Mouse (Mus musculus): ENCODE data around the gene Ofd1. TPM values are rescaled to one million over a fixed set of nuclear protein-coding genes. Genes with fewer than 3 reads are reported as not detected.

The Ofd1 gene
- polyA plus RNA-seq, 1 experiment from 2014 or later = 9.3 TPM

- no peak overlapping the region for H3K9ac ChIP-seq
- peaks cover 12% of the 10 kb centered on the region; the same call in 1 of the 2 replicates for H3K36me3 ChIP-seq (replicated peaks)
- peaks cover 6% of the 10 kb centered on the region; the same call in 1 of the 2 replicates for H3K4me1 ChIP-seq
- no peak overlapping the region for H3K27ac ChIP-seq
- H3K9me3 ChIP-seq = no peaks in the 10 kb centered on the region
- peaks cover 14% of the 10 kb centered on the region; the same call in 1 of the 2 replicates for H3K27me3 ChIP-seq
- no peak overlapping the region for H3K4me3 ChIP-seq (replicated peaks)
- no peak for ATAC-seq (ENCODE audit: low FRiP score)
- WGBS = 97% methylated on average over 3 of the region's 3 CpGs
- H3K4me2 ChIP-seq = no peak overlapping the region
Measured at GRCm38 (mm10) chrX:166356276-166356675, 84.2 kb downstream of the Ofd1 start.

GRCm38 (mm10) chrX:166354913-166355312 is 85.6 kb downstream of the Ofd1 start:
- no peaks in the 10 kb centered on the region for H3K9me3 ChIP-seq
- peaks cover 6% of the 10 kb centered on the region; the same call in 1 of the 2 replicates for H3K4me1 ChIP-seq
- WGBS = 81% methylated on average over 1 of the region's 1 CpGs
- H3K36me3 ChIP-seq (replicated peaks) = peaks cover 12% of the 10 kb centered on the region; the same call in 1 of the 2 replicates
- no peak for ATAC-seq (ENCODE audit: low FRiP score)
- H3K27me3 ChIP-seq = peaks cover 12% of the 10 kb centered on the region; the same call in 1 of the 2 replicates
- H3K9ac ChIP-seq = no peak overlapping the region
- no peak overlapping the region for H3K4me2 ChIP-seq
- H3K27ac ChIP-seq = no peak overlapping the region
- H3K4me3 ChIP-seq (replicated peaks) = no peak overlapping the region

- Histone ChIP-seq H3K27me3 (peaks cover 17% of the 10 kb centered on the region; the same call in 1 of the 2 replicates), H3K9me3 (no peaks in the 10 kb centered on the region), H3K4me2 (no peak overlapping the region), H3K36me3 (replicated peaks) (peaks cover 4% of the 10 kb centered on the region; the same call in 1 of the 2 replicates), H3K4me1 (peaks cover 13% of the 10 kb centered on the region), H3K9ac (no peak overlapping the region), H3K27ac (no peak overlapping the region), H3K4me3 (replicated peaks) (no peak overlapping the region)
- WGBS = 78% methylated on average over 2 of the region's 2 CpGs
- ATAC-seq (ENCODE audit: low FRiP score) = no peak
Measured at GRCm38 (mm10) chrX:166353412-166353811, 87.1 kb downstream of the Ofd1 start.

GRCm38 (mm10) chrX:166351790-166352189 is 88.7 kb downstream of the Ofd1 start:
- Histone ChIP-seq H3K4me3 (replicated peaks) (no peak overlapping the region), H3K36me3 (replicated peaks) (no peaks in the 10 kb centered on the region), H3K9me3 (no peaks in the 10 kb centered on the region), H3K4me1 (peaks cover 13% of the 10 kb centered on the region), H3K9ac (no peak overlapping the region), H3K27me3 (peaks cover 13% of the 10 kb centered on the region; the same call in 1 of the 2 replicates), H3K4me2 (no peak overlapping the region), H3K27ac (no peak overlapping the region)
- ATAC-seq (ENCODE audit: low FRiP score) = peak; percentile 74
- 26% methylated on average over 6 of the region's 6 CpGs for WGBS

- H3K9me3 ChIP-seq = no peaks in the 10 kb centered on the region
- H3K4me1 ChIP-seq = peaks cover 13% of the 10 kb centered on the region
- H3K36me3 ChIP-seq (replicated peaks) = no peaks in the 10 kb centered on the region
- H3K27ac ChIP-seq = 0 out of 2 replicates have a peak overlapping the region, but pooled peaks have one; percentile 36
- WGBS = 65% methylated on average over 4 of the region's 4 CpGs
- peak overlapping the region; percentile 43 for H3K4me3 ChIP-seq (replicated peaks)
- H3K9ac ChIP-seq = no peak overlapping the region
- no peak for ATAC-seq (ENCODE audit: low FRiP score)
- H3K4me2 ChIP-seq = peak overlapping the region; percentile 51
- peaks cover 6% of the 10 kb centered on the region; the same call in 1 of the 2 replicates for H3K27me3 ChIP-seq
Measured at GRCm38 (mm10) chrX:166348634-166349033, 91.9 kb downstream of the Ofd1 start.

GRCm38 (mm10) chrX:166348086-166348485 is 92.4 kb downstream of the Ofd1 start:
- no peaks in the 10 kb centered on the region for H3K9me3 ChIP-seq
- peak overlapping the region; percentile 73; the same call in 1 of the 2 replicates for H3K27ac ChIP-seq
- H3K9ac ChIP-seq = peak overlapping the region; percentile 45; the same call in 1 of the 2 replicates
- H3K27me3 ChIP-seq = peaks cover 6% of the 10 kb centered on the region; the same call in 1 of the 2 replicates
- no peak for ATAC-seq (ENCODE audit: low FRiP score)
- H3K4me1 ChIP-seq = peaks cover 16% of the 10 kb centered on the region
- peak overlapping the region; percentile 43 for H3K4me3 ChIP-seq (replicated peaks)
- WGBS = 39% methylated on average over 6 of the region's 6 CpGs
- no peaks in the 10 kb centered on the region for H3K36me3 ChIP-seq (replicated peaks)
- peak overlapping the region; percentile 51 for H3K4me2 ChIP-seq

- peak; percentile 94 for ATAC-seq (ENCODE audit: low FRiP score)
- Histone ChIP-seq H3K36me3 (replicated peaks) (no peaks in the 10 kb centered on the region), H3K4me2 (peak overlapping the region; percentile 39), H3K9me3 (no peaks in the 10 kb centered on the region), H3K9ac (peak overlapping the region; percentile 50), H3K27ac (peak overlapping the region; percentile 92), H3K27me3 (peaks cover 11% of the 10 kb centered on the region), H3K4me3 (replicated peaks) (peak overlapping the region; percentile 43), H3K4me1 (peaks cover 6% of the 10 kb centered on the region)
- 25% methylated on average over 10 of the region's 10 CpGs for WGBS
Measured at GRCm38 (mm10) chrX:166344228-166345015, 96.1 kb downstream of the Ofd1 start.

GRCm38 (mm10) chrX:166341795-166342194 is 98.7 kb downstream of the Ofd1 start:
- H3K4me3 ChIP-seq (replicated peaks) = no peak overlapping the region
- H3K4me1 ChIP-seq = peaks cover 3% of the 10 kb centered on the region; the same call in 1 of the 2 replicates
- H3K36me3 ChIP-seq (replicated peaks) = no peaks in the 10 kb centered on the region
- no peak for ATAC-seq (ENCODE audit: low FRiP score)
- peaks cover 13% of the 10 kb centered on the region for H3K27me3 ChIP-seq
- no peaks in the 10 kb centered on the region for H3K9me3 ChIP-seq
- H3K9ac ChIP-seq = no peak overlapping the region
- 90% methylated on average over 6 of the region's 6 CpGs for WGBS
- no peak overlapping the region for H3K27ac ChIP-seq
- no peak overlapping the region for H3K4me2 ChIP-seq

Other genes starting within 250 kb of the Ofd1 start
- gene Gpm6b, start 201.8 kb downstream of the Ofd1 start, polyA plus RNA-seq (2016; fragmentation: Nextera tagmentation; extraction: Ambion mirVana) = 226 and 253 TPM in 2 replicates
- 45.1 and 49.2 TPM in 2 replicates for gene Trappc2, start 130 bp downstream of the Ofd1 start, polyA plus RNA-seq (2016; fragmentation: Nextera tagmentation; extraction: Ambion mirVana)
- gene Rab9, start 39.2 kb upstream of the Ofd1 start, polyA plus RNA-seq (2016; fragmentation: Nextera tagmentation; extraction: Ambion mirVana) = 46.3 and 46.7 TPM in 2 replicates
- gene Tceanc, start 77.9 kb upstream of the Ofd1 start, polyA plus RNA-seq (2016; fragmentation: Nextera tagmentation; extraction: Ambion mirVana) = 13.3 and 14.2 TPM in 2 replicates
- gene Egfl6, start 145.0 kb upstream of the Ofd1 start, polyA plus RNA-seq (2016; fragmentation: Nextera tagmentation; extraction: Ambion mirVana) = 8.5 and 8.8 TPM in 2 replicates